Mouse (Mus musculus): ENCODE measurements at regions not wholly inside any gene's neighbourhood (a gene's known extent, or its start where the extent isn't known, plus 50 kb on each side); places are given as distances from the start of the nearest gene placed in this dataset. TPM values are rescaled to one million over a fixed set of nuclear protein-coding genes. Genes with fewer than 3 reads are reported as not detected.

- H3K9me3 ChIP-seq = no peaks in the 10 kb centered on the region
- ATAC-seq (ENCODE audit: extremely low read depth, insufficient number of reproducible peaks, low FRiP score, low TSS enrichment) = no peak
- no peak overlapping the region for H3K4me2 ChIP-seq
- no peak overlapping the region for H3K27ac ChIP-seq (replicated peaks)
- no peaks in the 10 kb centered on the region for H3K27me3 ChIP-seq (replicated peaks)
- 59% methylated on average over 5 of the region's 5 CpGs for WGBS
- no peak overlapping the region for H3K4me3 ChIP-seq
- H3K4me1 ChIP-seq = no peaks in the 10 kb centered on the region
- H3K36me3 ChIP-seq = no peaks in the 10 kb centered on the region
- H3K9ac ChIP-seq = no peak overlapping the region
Measured at GRCm38 (mm10) chr12:94795913-94796615, 896.0 kb upstream of the Flrt2 start.

- 85% methylated on average over 1 of the region's 1 CpGs for WGBS
- no peaks in the 10 kb centered on the region for H3K27me3 ChIP-seq (replicated peaks)
- H3K36me3 ChIP-seq = no peaks in the 10 kb centered on the region
- no peaks in the 10 kb centered on the region for H3K9me3 ChIP-seq
- H3K4me3 ChIP-seq = no peak overlapping the region
- no peak for ATAC-seq (ENCODE audit: extremely low read depth, insufficient number of reproducible peaks, low FRiP score, low TSS enrichment)
- H3K4me1 ChIP-seq = no peaks in the 10 kb centered on the region
- H3K27ac ChIP-seq (replicated peaks) = no peak overlapping the region
- H3K4me2 ChIP-seq = no peak overlapping the region
- H3K9ac ChIP-seq = no peak overlapping the region
Measured at GRCm38 (mm10) chr12:94804692-94805091, 887.3 kb upstream of the Flrt2 start.

DNA sequence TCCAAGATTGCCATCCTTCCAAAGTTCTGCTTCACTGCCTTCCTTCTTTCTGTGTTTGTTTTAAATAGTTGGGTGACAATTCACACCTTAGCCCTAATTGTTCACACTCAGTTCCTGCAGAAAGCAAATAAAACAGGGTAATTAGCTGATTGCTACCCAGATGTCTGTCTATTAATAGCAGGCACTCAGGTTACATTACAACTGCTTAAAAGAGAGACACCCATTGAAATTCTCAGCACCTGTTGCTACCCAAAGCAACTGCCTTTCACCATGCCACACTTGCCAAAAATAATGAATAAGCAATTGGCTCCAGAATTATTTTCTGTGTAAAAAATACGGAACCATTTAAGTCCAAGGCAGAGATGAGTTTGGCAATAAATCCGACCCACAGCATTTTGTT lies 860.6 kb upstream of the Flrt2 start:
- Histone ChIP-seq H3K4me3 (no peak overlapping the region), H3K36me3 (no peaks in the 10 kb centered on the region), H3K9ac (no peak overlapping the region), H3K27ac (replicated peaks) (no peak overlapping the region), H3K4me1 (no peaks in the 10 kb centered on the region), H3K4me2 (no peak overlapping the region), H3K27me3 (replicated peaks) (no peaks in the 10 kb centered on the region), H3K9me3 (no peaks in the 10 kb centered on the region)
- WGBS = 84% methylated on average over 2 of the region's 2 CpGs
- ATAC-seq (ENCODE audit: extremely low read depth, insufficient number of reproducible peaks, low FRiP score, low TSS enrichment) = no peak

DNA sequence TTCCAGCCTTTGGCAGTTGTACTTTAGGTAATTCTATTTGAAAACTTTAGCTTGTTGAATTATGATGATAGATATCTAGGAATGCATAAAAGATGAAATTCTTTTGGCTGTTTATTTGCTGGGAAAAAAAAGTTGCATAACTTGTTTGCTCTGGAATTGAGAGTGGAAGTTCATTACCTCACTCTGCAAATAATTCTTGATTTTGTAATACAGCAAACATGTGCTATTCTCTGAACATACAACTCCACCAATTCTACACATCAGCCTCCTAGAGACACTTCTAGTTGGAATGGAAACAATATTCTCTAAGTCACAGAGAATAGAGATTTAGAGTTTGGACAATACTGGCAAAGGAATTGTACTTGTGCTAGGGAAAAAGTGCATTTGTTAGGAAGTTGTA lies 829.3 kb upstream of the Flrt2 start:
- Histone ChIP-seq H3K27ac (replicated peaks) (no peak overlapping the region), H3K36me3 (no peaks in the 10 kb centered on the region), H3K4me3 (no peak overlapping the region), H3K4me1 (no peaks in the 10 kb centered on the region), H3K27me3 (replicated peaks) (no peaks in the 10 kb centered on the region), H3K9ac (no peak overlapping the region), H3K9me3 (no peaks in the 10 kb centered on the region), H3K4me2 (no peak overlapping the region)
- no peak for ATAC-seq (ENCODE audit: extremely low read depth, insufficient number of reproducible peaks, low FRiP score, low TSS enrichment)

DNA sequence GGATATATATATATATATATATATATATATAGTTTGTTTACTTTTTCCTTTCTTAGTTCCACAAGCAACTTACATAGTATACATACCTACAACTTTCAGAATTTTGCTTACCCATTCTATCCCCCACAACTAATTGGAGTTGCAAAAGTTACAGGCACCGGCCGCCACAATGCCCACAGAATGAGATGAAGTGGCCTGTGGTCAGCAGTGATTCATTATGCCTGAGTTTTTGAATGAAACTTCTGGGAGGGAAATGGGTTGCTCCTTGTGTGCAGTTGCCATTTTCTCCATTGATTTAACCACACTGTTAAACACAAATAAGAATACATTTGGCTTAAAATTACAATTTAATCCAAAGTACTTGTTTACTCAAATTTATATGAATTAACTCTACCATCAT lies 781.2 kb upstream of the Flrt2 start:
- H3K27me3 ChIP-seq (replicated peaks) = no peaks in the 10 kb centered on the region
- no peaks in the 10 kb centered on the region for H3K36me3 ChIP-seq
- no peak overlapping the region for H3K4me3 ChIP-seq
- H3K9me3 ChIP-seq = no peaks in the 10 kb centered on the region
- WGBS = 87% methylated on average over 2 of the region's 2 CpGs
- ATAC-seq (ENCODE audit: extremely low read depth, insufficient number of reproducible peaks, low FRiP score, low TSS enrichment) = no peak
- H3K4me1 ChIP-seq = no peaks in the 10 kb centered on the region
- H3K27ac ChIP-seq (replicated peaks) = no peak overlapping the region
- no peak overlapping the region for H3K9ac ChIP-seq
- H3K4me2 ChIP-seq = no peak overlapping the region

DNA sequence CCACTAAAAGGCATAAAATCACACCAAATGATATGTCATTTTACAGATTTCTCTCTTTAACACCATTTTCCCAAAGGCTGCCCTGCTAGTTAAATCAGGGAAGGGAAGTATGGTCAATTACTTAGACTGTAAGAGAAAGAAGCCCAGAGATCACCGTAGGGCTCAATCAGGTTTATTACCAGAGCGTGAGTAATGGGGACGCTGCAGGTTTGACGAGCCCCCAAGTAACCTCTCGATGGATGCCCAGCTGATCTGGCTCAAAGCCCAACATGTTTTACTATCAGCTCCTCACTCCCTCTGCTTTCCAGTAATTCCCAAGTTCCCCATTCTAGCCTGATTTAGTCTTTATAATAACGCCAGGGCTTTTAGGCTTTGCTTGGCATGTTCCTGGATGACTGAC lies 749.0 kb upstream of the Flrt2 start:
- WGBS = 69% methylated on average over 6 of the region's 6 CpGs
- Histone ChIP-seq H3K9ac (no peak overlapping the region), H3K36me3 (no peaks in the 10 kb centered on the region), H3K27me3 (replicated peaks) (no peaks in the 10 kb centered on the region), H3K4me3 (no peak overlapping the region), H3K27ac (replicated peaks) (no peak overlapping the region), H3K4me2 (no peak overlapping the region), H3K4me1 (no peaks in the 10 kb centered on the region), H3K9me3 (no peaks in the 10 kb centered on the region)
- ATAC-seq (ENCODE audit: extremely low read depth, insufficient number of reproducible peaks, low FRiP score, low TSS enrichment) = no peak

Small RNA genes lying in the stretch of these regions (microRNA-seq; reads per million reads assigned to microRNA genes)
- not detected for gene Mir8099-2

Measured in heart, embryonic 13.5 days (tissue).